Mouse (Mus musculus) G1E (cell line): ENCODE data around the gene Cd28.

Experiments
- CTCF ChIP-seq: IDR thresholded peaks from 2 replicates; pipeline ENCODE4 v1.5.1; 2012; ENCODE audit warnings: low read depth, low read length, inconsistent platforms, mixed read lengths
- GATA1 ChIP-seq: IDR thresholded peaks from 2 replicates; pipeline ENCODE4 v1.6.1; 2012; ENCODE audit warnings: borderline replicate concordance, low read length, inconsistent platforms, mixed read lengths
- POLR2AphosphoS5 ChIP-seq: IDR thresholded peaks from 2 replicates; pipeline ENCODE4 v1.6.1; 2012; ENCODE audit warnings: low read depth, low read length, inconsistent platforms; ENCODE audit not compliant: insufficient replicate concordance

DNA sequence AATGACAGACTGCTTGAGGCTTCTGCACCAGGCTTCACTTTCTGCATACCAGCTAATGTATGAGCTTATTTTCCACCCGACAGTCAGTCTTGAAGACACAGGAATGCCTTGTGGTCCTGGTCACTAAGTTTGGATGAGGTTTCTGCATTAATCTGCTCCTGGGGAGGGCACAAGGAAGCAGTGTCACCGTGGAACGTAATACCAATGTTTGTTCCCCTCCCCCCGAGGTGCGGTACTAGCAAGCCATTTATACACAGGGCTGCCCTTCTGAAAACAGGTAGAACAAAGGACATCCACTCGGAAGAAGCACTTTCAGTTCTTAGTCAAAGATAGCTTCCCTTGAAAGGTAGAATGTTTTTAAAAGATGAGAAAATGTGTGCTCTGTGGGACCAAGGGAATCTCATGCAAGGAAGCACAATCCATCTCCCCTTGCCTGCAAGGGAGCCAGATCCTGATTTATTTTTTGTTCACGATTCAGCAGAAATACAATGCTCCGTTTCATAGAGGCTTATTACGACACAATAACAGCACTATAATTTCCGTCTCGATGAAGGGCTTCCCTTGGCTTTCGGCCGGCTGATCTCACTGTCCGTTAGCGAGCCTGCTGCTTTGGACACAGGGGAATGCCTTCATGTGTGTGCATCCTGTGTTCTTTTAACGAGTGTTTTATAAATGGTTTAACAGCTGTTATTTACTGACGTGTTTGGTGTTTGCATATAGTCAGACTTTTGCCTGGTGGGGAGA lies 48.6 kb upstream of the Cd28 start:
- TF ChIP-seq CTCF: no peak
- no peak for TF ChIP-seq POLR2AphosphoS5
- TF ChIP-seq GATA1: no peak
